8 mouse cellular contexts compared by ENCODE assay signal in genomic region chr2:35728633-35729032, GRCm38 (mm10).
DNase-seq lines count a peak whose midpoint lies in the region; ATAC-seq and TF ChIP-seq lines count a peak whose summit lies in the region.

No protein-coding gene starts in this region.

- H3K27me3 ChIP-seq in lung, postnatal 0 days (replicated peaks; ENCODE audit: insufficient read depth, low read length) = no peaks in the 10 kb centered on the region
- H3K27me3 ChIP-seq in hindbrain, embryonic 14.5 days (ENCODE audit: control insufficient read depth, insufficient read depth, low read length) = no peaks in the 10 kb centered on the region
- H3K27me3 ChIP-seq in stomach, embryonic 14.5 days (ENCODE audit: control insufficient read depth, insufficient read depth, low read length) = no peaks in the 10 kb centered on the region

- no peak for ATAC-seq in lung, postnatal 0 days
- ATAC-seq in hindbrain, embryonic 14.5 days (ENCODE audit: low FRiP score) = 0 out of 2 replicates have a peak, but pooled peaks have one; percentile 19
- no peak for ATAC-seq in stomach, embryonic 14.5 days (ENCODE audit: insufficient number of reproducible peaks, insufficient read depth, low FRiP score, low read depth)

- H3K9me3 ChIP-seq in lung, postnatal 0 days (ENCODE audit: low read length) = no peaks in the 10 kb centered on the region
- H3K9me3 ChIP-seq in hindbrain, embryonic 14.5 days (ENCODE audit: control insufficient read depth, low read length) = no peaks in the 10 kb centered on the region
- H3K9me3 ChIP-seq in stomach, embryonic 14.5 days (ENCODE audit: control insufficient read depth, low read depth, low read length) = no peaks in the 10 kb centered on the region

- no peak for TF ChIP-seq POLR2A in lung, adult 2 months (IDR thresholded peaks at IDR 0.05; ENCODE audit: borderline replicate concordance, extremely low read depth, low read depth, low read length)

- 21% methylated on average over 5 of the region's 5 CpGs for WGBS in lung, postnatal 0 days
- 14% methylated on average over 5 of the region's 5 CpGs for WGBS in lung, adult 2 months
- 60% methylated on average over 5 of the region's 5 CpGs for WGBS in hindbrain, embryonic 14.5 days
- WGBS in stomach, embryonic 14.5 days = 49% methylated on average over 5 of the region's 5 CpGs

- H3K27ac ChIP-seq in lung, postnatal 0 days (ENCODE audit: low read length) = no peak overlapping the region
- H3K27ac ChIP-seq in hindbrain, embryonic 14.5 days = peak overlapping the region; percentile 57; the same call in 1 of the 2 replicates
- 0 out of 2 replicates have a peak overlapping the region, but pooled peaks have one; percentile 33 for H3K27ac ChIP-seq in stomach, embryonic 14.5 days (ENCODE audit: low read length)

- peaks cover 17% of the 10 kb centered on the region for H3K36me3 ChIP-seq in lung, postnatal 0 days (ENCODE audit: insufficient read depth, low read length)
- peaks cover 52% of the 10 kb centered on the region for H3K36me3 ChIP-seq in hindbrain, embryonic 14.5 days (replicated peaks; ENCODE audit: control insufficient read depth, insufficient read depth)
- H3K36me3 ChIP-seq in stomach, embryonic 14.5 days (ENCODE audit: control insufficient read depth, insufficient read depth, low read length) = peaks cover 51% of the 10 kb centered on the region

- H3K4me3 ChIP-seq in lung, postnatal 0 days (ENCODE audit: low read depth, low read length) = no peak overlapping the region
- no peak overlapping the region for H3K4me3 ChIP-seq in lung, adult 2 months (replicated peaks; ENCODE audit: extremely low read depth, low read depth, low read length)
- no peak overlapping the region for H3K4me3 ChIP-seq in hindbrain, embryonic 14.5 days (replicated peaks; ENCODE audit: low read length)
- no peak overlapping the region for H3K4me3 ChIP-seq in stomach, embryonic 14.5 days (ENCODE audit: low read depth, low read length)

- DNase-seq in frontal cortex, postnatal 36 days (ENCODE audit: low spot score in 2 of 2) = peak; percentile 42 to 54
- no peak for DNase-seq in frontal cortex, postnatal 25 days (ENCODE audit: low spot score in 2 of 2)
- peak; percentile 32 for DNase-seq in lung, postnatal 0 days (ENCODE audit: low spot score)
- no peak for DNase-seq in lung, adult 2 months
- DNase-seq in hindbrain, embryonic 14.5 days (ENCODE audit: low spot score) = no peak
- no peak for DNase-seq in natural killer cell, adult 2 months (ENCODE audit: low spot score in 2 of 2)
- DNase-seq in layer of hippocampus, adult 8-10 months (ENCODE audit: low spot score in 2 of 2) = no peak

- no peak overlapping the region for H3K4me2 ChIP-seq in lung, postnatal 0 days (replicated peaks; ENCODE audit: low read depth, low read length)
- H3K4me2 ChIP-seq in hindbrain, embryonic 14.5 days (replicated peaks) = no peak overlapping the region
- no peak overlapping the region for H3K4me2 ChIP-seq in stomach, embryonic 14.5 days (replicated peaks; ENCODE audit: low read depth, low read length)

- TF ChIP-seq CTCF in lung, postnatal 0 days (IDR thresholded peaks at IDR 0.05) = no peak
- TF ChIP-seq CTCF in lung, adult 2 months (IDR thresholded peaks at IDR 0.05; ENCODE audit: insufficient read depth, low read length) = no peak

- TF ChIP-seq EP300 in lung, postnatal 0 days (IDR thresholded peaks at IDR 0.05) = no peak

- H3K4me1 ChIP-seq in lung, postnatal 0 days (ENCODE audit: insufficient read depth, low read depth, low read length) = peaks cover 14% of the 10 kb centered on the region
- peaks cover 14% of the 10 kb centered on the region for H3K4me1 ChIP-seq in lung, adult 2 months (ENCODE audit: control insufficient read depth, insufficient read depth, low read length)
- H3K4me1 ChIP-seq in hindbrain, embryonic 14.5 days (replicated peaks; ENCODE audit: control insufficient read depth, insufficient read depth, low read length) = peaks cover 12% of the 10 kb centered on the region
- H3K4me1 ChIP-seq in stomach, embryonic 14.5 days (ENCODE audit: control insufficient read depth, insufficient read depth, low read length) = 0 out of 2 replicates have a peak, but pooled peaks cover 14% of the 10 kb centered on the region

- H3K9ac ChIP-seq in lung, postnatal 0 days (replicated peaks; ENCODE audit: low read depth) = no peak overlapping the region; the same call in 1 of the 2 replicates
- no peak overlapping the region for H3K9ac ChIP-seq in hindbrain, embryonic 14.5 days
- H3K9ac ChIP-seq in stomach, embryonic 14.5 days (replicated peaks; ENCODE audit: low read depth, low read length) = no peak overlapping the region

Comparison
In these comparisons a context has a peak if more than half of its experiments do, and no peak if none do; other contexts are left out.
1. DNase-seq: peak in frontal cortex, postnatal 36 days (2 of 2) and lung, postnatal 0 days (single experiment); none in frontal cortex, postnatal 25 days (0 of 2), lung, adult 2 months (single experiment), hindbrain, embryonic 14.5 days (single experiment), natural killer cell, adult 2 months (0 of 2) and layer of hippocampus, adult 8-10 months (0 of 2).